Mouse (Mus musculus) heart, adult 2 months (tissue): ENCODE measurements around the gene Znhit3.

ENCODE experiments used
- CTCF ChIP-seq: fragments of 200-600 bp; IDR thresholded peaks from 2 replicates; pipeline ENCODE4 v1.8.1; 2022; ENCODE audit warnings: antibody characterized with exemption, mild to moderate bottlenecking, moderate library complexity
- EP300 ChIP-seq: fragments of 200-500 bp; IDR thresholded peaks from 2 replicates; pipeline ENCODE4 v1.6.1; 2011; ENCODE audit warnings: low read depth, low read length, control low read depth; ENCODE audit not compliant: insufficient read depth
- POLR2A ChIP-seq: fragments of 200-500 bp; IDR thresholded peaks from 2 replicates; pipeline ENCODE4 v1.6.1; 2011; ENCODE audit warnings: mild to moderate bottlenecking, low read depth, low read length, control low read depth; ENCODE audit not compliant: insufficient read depth

- TF ChIP-seq CTCF (no peak), EP300 (no peak), POLR2A (no peak)
Measured at GRCm38 (mm10) chr11:84920981-84921380, 4.8 kb upstream of the Znhit3 start.
